Mouse (Mus musculus): ENCODE data around the gene Kdm5a. TPM values are rescaled to one million over a fixed set of nuclear protein-coding genes. Genes with fewer than 3 reads are reported as not detected.

The Kdm5a gene
- total and polyA plus RNA-seq, 3 experiments, result 20.8 to 35.8 (median 29.3) TPM

- DNase-seq (ENCODE audit: extremely low read depth), result no peak
- no peaks in the 10 kb centered on the region for H3K27me3 ChIP-seq (replicated peaks)
- no peak overlapping the region for H3K4me3 ChIP-seq (replicated peaks in 1 of 3; ENCODE audit: low read depth in 2 of 3, low read length in 2 of 3, poor library complexity in 1 of 3)
- H3K79me2 ChIP-seq (replicated peaks; ENCODE audit: control insufficient read depth, extremely low read depth, insufficient read depth, poor library complexity, severe bottlenecking), result no peaks in the 10 kb centered on the region
- no peak overlapping the region for H3K4me2 ChIP-seq (ENCODE audit: insufficient read depth, low read depth, poor library complexity, severe bottlenecking)
- H3K9me3 ChIP-seq (replicated peaks; ENCODE audit: low read length), result no peaks in the 10 kb centered on the region
- TF ChIP-seq POLR2A (IDR thresholded peaks at IDR 0.05; ENCODE audit: low read depth, low read length), result no peak
- TF ChIP-seq RAD21 (IDR thresholded peaks at IDR 0.05; ENCODE audit: low read depth, low read length), result peak; percentile 47
- no peak for TF ChIP-seq JUND (conservative IDR thresholded peaks at IDR 0.05; ENCODE audit: low read depth, low read length)
- no peak for TF ChIP-seq ZNF384 (IDR thresholded peaks at IDR 0.05; ENCODE audit: low read depth, low read length)
- peak; percentile 54 for TF ChIP-seq SMC3 (IDR thresholded peaks at IDR 0.05; ENCODE audit: low read depth, low read length)
- peak; percentile 17 to 67; a peak in 2 of 4 replicates for TF ChIP-seq CTCF (conservative IDR thresholded peaks at IDR 0.05 in 1 of 2, IDR thresholded peaks at IDR 0.05 in 1 of 2; ENCODE audit: low read depth in 2 of 2, low read length in 2 of 2)
- H3K36me3 ChIP-seq (replicated peaks in 1 of 2; ENCODE audit: control insufficient read depth in 1 of 2, insufficient read depth in 1 of 2, low read length in 1 of 2), result peaks cover 63 to 85% of the 10 kb centered on the region in 2 experiments
- peaks cover 0 to 15% of the 10 kb centered on the region in 2 experiments; a peak in 2 of 4 replicates for H3K4me1 ChIP-seq (ENCODE audit: control insufficient read depth in 1 of 2, insufficient read depth in 2 of 2)
- H3K9ac ChIP-seq (ENCODE audit: insufficient read depth, low read depth), result no peak overlapping the region
- dilution Hi-C loops (cut with MboI; ENCODE audit: extremely low pct_ligation_motif_present, extremely low pct_unique_long_range_greater_than_20kb, low sequenced_read_pairs) (no loop called here), in situ Hi-C loops (cut with MboI; ENCODE audit: low pct_ligation_motif_present, low pct_unique_long_range_greater_than_20kb, low sequenced_read_pairs) (loop anchor here (10.0 kb wide), 1 partner anchor 47 kb away; no protein-coding TSS in a partner anchor)
- no peak overlapping the region for H3K27ac ChIP-seq (ENCODE audit: insufficient read depth, low read depth)
Observed at GRCm38 (mm10) chr6:120481538-120481937, 117.6 kb downstream of the Kdm5a start.

- no peak overlapping the region for H3K27ac ChIP-seq (ENCODE audit: insufficient read depth, low read depth)
- in situ Hi-C loops (cut with MboI; ENCODE audit: low pct_ligation_motif_present, low pct_unique_long_range_greater_than_20kb, low sequenced_read_pairs), result loop anchor here (10.0 kb wide), 1 partner anchor 47 kb away; no protein-coding TSS in a partner anchor
- TF ChIP-seq JUND (conservative IDR thresholded peaks at IDR 0.05; ENCODE audit: low read depth, low read length) (no peak), CTCF (conservative IDR thresholded peaks at IDR 0.05 in 1 of 2, IDR thresholded peaks at IDR 0.05 in 1 of 2; ENCODE audit: low read depth in 2 of 2, low read length in 2 of 2) (no peak), JUN (IDR thresholded peaks at IDR 0.05; ENCODE audit: insufficient read depth, low read depth, low read length) (no peak), RAD21 (IDR thresholded peaks at IDR 0.05; ENCODE audit: low read depth, low read length) (no peak), EP300 (IDR thresholded peaks at IDR 0.05; ENCODE audit: low read length) (no peak), UBTF (IDR thresholded peaks at IDR 0.05; ENCODE audit: low read depth, low read length) (no peak), ELF1 (IDR thresholded peaks at IDR 0.05; ENCODE audit: low read depth, low read length) (no peak), MAFK (IDR thresholded peaks at IDR 0.05; ENCODE audit: insufficient replicate concordance, low read length) (no peak), CHD2 (IDR thresholded peaks at IDR 0.05; ENCODE audit: low read length) (no peak), ZC3H11A (IDR thresholded peaks at IDR 0.05; ENCODE audit: low read depth, low read length) (no peak), GABPA (IDR thresholded peaks at IDR 0.05; ENCODE audit: insufficient replicate concordance, low read depth, low read length) (no peak), PAX5 (IDR thresholded peaks at IDR 0.05; ENCODE audit: low read length) (no peak), ZNF384 (IDR thresholded peaks at IDR 0.05; ENCODE audit: low read depth, low read length) (no peak), SIN3A (IDR thresholded peaks at IDR 0.05; ENCODE audit: low read length) (no peak), NRF1 (IDR thresholded peaks at IDR 0.05; ENCODE audit: low read depth, low read length) (no peak), HCFC1 (IDR thresholded peaks at IDR 0.05; ENCODE audit: low read depth, low read length) (no peak)
- H3K4me3 ChIP-seq (replicated peaks in 1 of 3; ENCODE audit: low read depth in 2 of 3, low read length in 2 of 3, poor library complexity in 1 of 3), result no peak overlapping the region
- H3K9me3 ChIP-seq (replicated peaks; ENCODE audit: low read length), result no peaks in the 10 kb centered on the region
- H3K4me2 ChIP-seq (ENCODE audit: insufficient read depth, low read depth, poor library complexity, severe bottlenecking), result no peak overlapping the region
- H3K36me3 ChIP-seq (replicated peaks in 1 of 2; ENCODE audit: control insufficient read depth in 1 of 2, insufficient read depth in 1 of 2, low read length in 1 of 2), result peaks cover 58 to 80% of the 10 kb centered on the region in 2 experiments
- H3K27me3 ChIP-seq (replicated peaks), result no peaks in the 10 kb centered on the region
- H3K79me2 ChIP-seq (replicated peaks; ENCODE audit: control insufficient read depth, extremely low read depth, insufficient read depth, poor library complexity, severe bottlenecking), result no peaks in the 10 kb centered on the region
- no peak for DNase-seq (ENCODE audit: extremely low read depth)
- dilution Hi-C loops (cut with MboI; ENCODE audit: extremely low pct_ligation_motif_present, extremely low pct_unique_long_range_greater_than_20kb, low sequenced_read_pairs), result no loop called here
- no peak overlapping the region for H3K9ac ChIP-seq (ENCODE audit: insufficient read depth, low read depth)
- H3K4me1 ChIP-seq (ENCODE audit: control insufficient read depth in 1 of 2, insufficient read depth in 2 of 2), result peaks cover 0 to 18% of the 10 kb centered on the region in 2 experiments; a peak in 2 of 4 replicates
Observed at GRCm38 (mm10) chr6:120482021-120482420, 118.1 kb downstream of the Kdm5a start.
